Mouse (Mus musculus) 416B (cell line): ENCODE measurements around the gene Tnfsf15.
A peak's percentile ranks its signal among the peaks of the same experiment; 100 is the strongest.

Experiments used
- DNase-seq: peaks from one replicate; pipeline ENCODE4 v3.0.0; 2011; ENCODE audit warnings: low read depth

Tnfsf15 gene

GRCm38 (mm10) chr4:63684412-63685252 lies 60.3 kb downstream of the Tnfsf15 start:
- no peak for DNase-seq

GRCm38 (mm10) chr4:63683716-63684115 lies 61.2 kb downstream of the Tnfsf15 start:
- DNase-seq = no peak

GRCm38 (mm10) chr4:63683056-63683455 lies 61.9 kb downstream of the Tnfsf15 start:
- DNase-seq = peak; percentile 9

- DNase-seq = no peak
These were observed 62.5 kb downstream of the Tnfsf15 start for GRCm38 (mm10) chr4:63682441-63682840.

- DNase-seq = no peak
These were observed 63.4 kb downstream of the Tnfsf15 start for GRCm38 (mm10) chr4:63681557-63681956.
